Mouse (Mus musculus): ENCODE measurements around the gene Rnd2. TPM values are rescaled to one million over a fixed set of nuclear protein-coding genes. Genes with fewer than 3 reads are reported as not detected.

The Rnd2 gene
- polyA plus RNA-seq, 1 experiment from 2014 or later, result 90.6 TPM

DNA sequence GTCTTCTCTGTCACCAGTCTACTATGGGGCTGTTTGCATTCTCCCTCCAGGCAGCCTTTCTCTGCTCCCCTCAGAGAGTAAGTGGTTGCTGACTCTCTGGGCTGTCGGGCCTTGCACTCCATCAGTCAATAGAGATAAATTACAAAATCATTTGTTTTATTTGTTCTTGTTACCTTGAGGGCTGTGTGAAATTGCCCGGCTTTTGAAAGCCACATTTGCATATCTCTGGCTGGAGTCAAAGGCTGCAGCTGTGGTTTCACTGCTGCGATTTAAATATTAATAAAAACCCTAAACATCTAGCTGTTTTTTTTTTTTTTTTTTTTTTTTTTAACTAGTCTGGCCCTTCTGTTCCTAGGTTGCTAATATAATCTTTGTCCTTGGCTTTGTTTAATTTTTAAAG lies 19.0 kb downstream of the Rnd2 start:
- H3K36me3 ChIP-seq (ENCODE audit: control insufficient read depth, insufficient read depth, low read length), result no peaks in the 10 kb centered on the region
- no peaks in the 10 kb centered on the region for H3K9me3 ChIP-seq (ENCODE audit: control insufficient read depth, low read length)
- H3K27me3 ChIP-seq (replicated peaks; ENCODE audit: control insufficient read depth, insufficient read depth, low read length), result no peaks in the 10 kb centered on the region
- H3K9ac ChIP-seq (ENCODE audit: low read depth, low read length), result no peak overlapping the region
- H3K4me2 ChIP-seq (ENCODE audit: low read length), result no peak overlapping the region
- no peak overlapping the region for H3K4me3 ChIP-seq (ENCODE audit: low read length)
- WGBS, result 13% methylated on average over 3 of the region's 3 CpGs
- H3K4me1 ChIP-seq (ENCODE audit: control insufficient read depth, insufficient read depth, low read depth, low read length), result peaks cover 4% of the 10 kb centered on the region; the same call in 1 of the 2 replicates
- ATAC-seq, result no peak
- H3K27ac ChIP-seq (ENCODE audit: low read depth, low read length), result no peak overlapping the region

DNA sequence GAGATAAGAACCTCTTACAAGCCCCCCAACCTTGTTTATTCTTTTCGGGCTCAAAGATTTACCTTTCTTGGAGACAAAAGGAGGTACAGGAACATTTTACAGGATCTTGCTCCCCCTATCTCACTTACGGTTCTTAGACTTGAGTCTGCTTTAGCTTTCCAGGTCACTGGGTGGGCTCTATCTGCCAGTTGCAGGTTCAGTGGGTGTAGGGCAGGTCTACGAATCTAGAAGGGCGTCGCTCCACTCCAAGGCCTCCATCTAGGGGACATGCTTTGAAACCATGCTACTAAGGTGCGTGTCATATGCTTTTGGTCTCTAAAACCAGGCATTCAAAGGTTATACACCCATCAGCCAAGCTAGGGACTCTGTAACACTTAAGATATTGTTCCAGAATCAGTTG lies 19.4 kb downstream of the Rnd2 start:
- WGBS, result 68% methylated on average over 6 of the region's 6 CpGs
- no peak overlapping the region for H3K9ac ChIP-seq (ENCODE audit: low read depth, low read length)
- no peak for ATAC-seq
- H3K4me3 ChIP-seq (ENCODE audit: low read length), result no peak overlapping the region
- H3K4me2 ChIP-seq (ENCODE audit: low read length), result no peak overlapping the region
- H3K27me3 ChIP-seq (replicated peaks; ENCODE audit: control insufficient read depth, insufficient read depth, low read length), result no peaks in the 10 kb centered on the region
- peaks cover 3% of the 10 kb centered on the region; the same call in 1 of the 2 replicates for H3K4me1 ChIP-seq (ENCODE audit: control insufficient read depth, insufficient read depth, low read depth, low read length)
- no peak overlapping the region for H3K27ac ChIP-seq (ENCODE audit: low read depth, low read length)
- H3K36me3 ChIP-seq (ENCODE audit: control insufficient read depth, insufficient read depth, low read length), result no peaks in the 10 kb centered on the region
- no peaks in the 10 kb centered on the region for H3K9me3 ChIP-seq (ENCODE audit: control insufficient read depth, low read length)

DNA sequence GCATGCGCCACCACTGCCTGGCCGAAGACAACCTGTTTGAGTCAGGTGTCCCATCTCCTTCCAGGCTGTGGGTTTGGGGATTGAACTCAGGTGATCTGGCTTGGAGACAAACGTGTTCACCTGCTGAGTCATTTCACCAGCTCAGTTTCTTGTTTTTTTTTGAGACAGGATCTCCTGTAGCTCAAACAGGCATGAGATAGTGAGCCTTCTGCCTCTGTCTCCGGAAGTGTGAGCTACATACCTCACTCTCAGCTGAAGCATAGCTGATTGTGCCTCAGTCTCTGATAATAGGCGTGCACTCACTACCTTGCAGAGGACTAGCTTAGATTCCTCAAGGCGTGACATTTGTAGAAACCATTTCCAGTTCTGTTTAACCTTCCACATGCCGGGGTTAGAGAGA lies 20.0 kb downstream of the Rnd2 start:
- no peaks in the 10 kb centered on the region for H3K36me3 ChIP-seq (ENCODE audit: control insufficient read depth, insufficient read depth, low read length)
- H3K4me2 ChIP-seq (ENCODE audit: low read length), result no peak overlapping the region
- H3K4me1 ChIP-seq (ENCODE audit: control insufficient read depth, insufficient read depth, low read depth, low read length), result no peaks in the 10 kb centered on the region
- no peak overlapping the region for H3K27ac ChIP-seq (ENCODE audit: low read depth, low read length)
- H3K9me3 ChIP-seq (ENCODE audit: control insufficient read depth, low read length), result no peaks in the 10 kb centered on the region
- H3K9ac ChIP-seq (ENCODE audit: low read depth, low read length), result no peak overlapping the region
- WGBS, result 88% methylated on average over 7 of the region's 7 CpGs
- no peaks in the 10 kb centered on the region for H3K27me3 ChIP-seq (replicated peaks; ENCODE audit: control insufficient read depth, insufficient read depth, low read length)
- no peak for ATAC-seq
- no peak overlapping the region for H3K4me3 ChIP-seq (ENCODE audit: low read length)

DNA sequence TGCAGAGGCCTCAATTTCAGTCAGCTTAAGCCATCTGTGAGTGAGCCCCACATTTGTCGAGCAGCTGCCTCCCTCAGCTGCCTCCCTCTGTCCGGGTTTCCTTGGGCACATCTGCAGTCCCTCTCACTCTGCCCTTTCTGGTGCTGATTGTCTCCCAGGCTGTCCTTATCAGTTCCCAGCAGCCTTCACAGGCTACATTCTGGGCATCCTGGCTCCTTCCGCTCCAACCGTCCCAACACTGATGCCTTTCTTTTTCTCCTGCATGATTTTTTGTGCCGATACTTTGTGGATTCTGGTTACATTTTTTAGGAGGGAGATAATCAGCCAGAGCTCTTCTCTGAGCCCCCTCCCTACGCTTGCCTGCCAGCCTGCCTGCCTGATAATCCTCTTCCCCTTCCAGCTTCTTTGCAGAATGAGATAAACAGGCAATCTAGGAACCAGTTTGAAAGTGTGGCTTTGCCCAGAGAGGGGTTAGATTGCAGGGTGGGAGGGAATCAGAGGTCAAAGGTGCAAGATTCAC lies 20.8 kb downstream of the Rnd2 start:
- H3K27me3 ChIP-seq (replicated peaks; ENCODE audit: control insufficient read depth, insufficient read depth, low read length), result no peaks in the 10 kb centered on the region
- H3K4me1 ChIP-seq (ENCODE audit: control insufficient read depth, insufficient read depth, low read depth, low read length), result no peaks in the 10 kb centered on the region
- H3K9ac ChIP-seq (ENCODE audit: low read depth, low read length), result no peak overlapping the region
- no peak overlapping the region; the same call in 1 of the 2 replicates for H3K27ac ChIP-seq (ENCODE audit: low read depth, low read length)
- WGBS, result 45% methylated on average over 6 of the region's 6 CpGs
- no peaks in the 10 kb centered on the region for H3K9me3 ChIP-seq (ENCODE audit: control insufficient read depth, low read length)
- no peaks in the 10 kb centered on the region for H3K36me3 ChIP-seq (ENCODE audit: control insufficient read depth, insufficient read depth, low read length)
- H3K4me2 ChIP-seq (ENCODE audit: low read length), result no peak overlapping the region
- no peak for ATAC-seq
- H3K4me3 ChIP-seq (ENCODE audit: low read length), result no peak overlapping the region

DNA sequence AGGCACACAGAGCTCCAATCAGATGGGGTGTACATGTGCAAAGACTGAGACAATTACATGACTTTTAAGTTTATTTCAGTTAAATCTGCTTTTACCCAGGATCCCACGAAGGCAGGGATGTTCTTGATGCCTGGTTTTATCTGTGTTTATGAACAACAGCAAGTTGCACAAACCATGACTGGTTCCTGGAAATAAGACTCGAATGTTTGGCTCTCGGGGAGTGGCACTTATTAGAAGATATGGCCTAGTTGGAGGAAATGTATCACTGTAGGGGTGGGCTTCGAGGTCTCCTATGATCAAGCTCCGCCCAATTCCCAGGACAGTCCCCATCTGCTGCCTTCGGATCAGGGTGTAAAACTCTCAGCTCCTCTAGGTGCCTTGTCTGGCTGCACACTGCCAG lies 21.3 kb downstream of the Rnd2 start:
- WGBS, result 78% methylated on average over 6 of the region's 6 CpGs
- no peaks in the 10 kb centered on the region for H3K27me3 ChIP-seq (replicated peaks; ENCODE audit: control insufficient read depth, insufficient read depth, low read length)
- no peak overlapping the region for H3K9ac ChIP-seq (ENCODE audit: low read depth, low read length)
- no peaks in the 10 kb centered on the region for H3K36me3 ChIP-seq (ENCODE audit: control insufficient read depth, insufficient read depth, low read length)
- H3K4me3 ChIP-seq (ENCODE audit: low read length), result no peak overlapping the region
- H3K27ac ChIP-seq (ENCODE audit: low read depth, low read length), result no peak overlapping the region
- ATAC-seq, result no peak
- no peaks in the 10 kb centered on the region for H3K4me1 ChIP-seq (ENCODE audit: control insufficient read depth, insufficient read depth, low read depth, low read length)
- no peak overlapping the region for H3K4me2 ChIP-seq (ENCODE audit: low read length)
- no peaks in the 10 kb centered on the region for H3K9me3 ChIP-seq (ENCODE audit: control insufficient read depth, low read length)

DNA sequence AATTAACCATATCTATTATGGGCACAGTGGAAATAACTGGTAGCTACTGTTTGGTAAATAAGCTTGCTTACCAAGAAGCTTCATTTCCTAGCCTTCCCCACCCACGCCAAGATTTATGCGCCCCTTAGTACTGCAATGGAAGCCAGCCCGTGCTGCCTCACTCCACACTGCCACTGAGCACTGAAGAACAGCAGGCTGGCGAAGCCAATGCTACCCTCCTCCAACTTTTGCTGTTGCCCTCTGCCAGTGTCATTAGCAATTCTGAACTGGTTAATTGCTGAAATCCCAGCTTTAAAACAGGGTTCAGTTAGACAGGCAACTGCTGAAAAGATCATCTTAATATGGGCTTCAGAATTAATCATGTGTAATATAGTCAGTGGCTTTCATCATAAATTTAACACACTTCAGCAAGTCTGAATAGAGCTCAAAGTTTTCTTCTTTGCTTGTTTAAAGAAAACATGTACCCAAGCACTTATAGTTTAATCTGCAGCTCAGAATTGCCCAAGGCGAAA lies 41.5 kb downstream of the Rnd2 start:
- 80% methylated on average over 5 of the region's 5 CpGs for WGBS
- Histone ChIP-seq H3K27ac (ENCODE audit: low read depth, low read length) (no peak overlapping the region), H3K27me3 (replicated peaks; ENCODE audit: control insufficient read depth, insufficient read depth, low read length) (no peaks in the 10 kb centered on the region), H3K36me3 (ENCODE audit: control insufficient read depth, insufficient read depth, low read length) (no peaks in the 10 kb centered on the region), H3K4me1 (ENCODE audit: control insufficient read depth, insufficient read depth, low read depth, low read length) (no peaks in the 10 kb centered on the region), H3K9ac (ENCODE audit: low read depth, low read length) (no peak overlapping the region), H3K4me3 (ENCODE audit: low read length) (no peak overlapping the region), H3K9me3 (ENCODE audit: control insufficient read depth, low read length) (no peaks in the 10 kb centered on the region), H3K4me2 (ENCODE audit: low read length) (no peak overlapping the region)
- no peak for ATAC-seq

DNA sequence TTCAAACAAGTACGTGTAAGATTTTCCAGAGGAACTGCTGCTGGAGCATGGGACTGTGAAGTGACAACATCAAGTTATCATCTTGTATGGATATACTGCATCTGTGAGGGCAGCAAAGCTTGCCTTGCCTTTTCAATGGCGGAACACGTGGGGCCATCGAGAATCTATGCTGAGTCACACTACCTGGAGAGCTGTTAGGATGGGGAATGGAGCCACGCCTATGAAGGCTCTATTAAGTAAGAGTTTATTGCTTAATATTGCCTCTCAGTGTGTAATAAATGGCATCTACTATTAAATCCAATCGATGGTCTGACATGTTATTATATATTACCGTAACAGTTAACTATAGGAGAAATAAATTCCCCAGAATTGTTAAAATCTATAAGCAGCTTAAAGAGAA lies 42.3 kb downstream of the Rnd2 start:
- H3K4me3 ChIP-seq (ENCODE audit: low read length), result no peak overlapping the region
- 90% methylated on average over 7 of the region's 7 CpGs for WGBS
- H3K4me1 ChIP-seq (ENCODE audit: control insufficient read depth, insufficient read depth, low read depth, low read length), result no peaks in the 10 kb centered on the region
- H3K27me3 ChIP-seq (replicated peaks; ENCODE audit: control insufficient read depth, insufficient read depth, low read length), result no peaks in the 10 kb centered on the region
- no peak overlapping the region for H3K27ac ChIP-seq (ENCODE audit: low read depth, low read length)
- H3K36me3 ChIP-seq (ENCODE audit: control insufficient read depth, insufficient read depth, low read length), result no peaks in the 10 kb centered on the region
- H3K9me3 ChIP-seq (ENCODE audit: control insufficient read depth, low read length), result no peaks in the 10 kb centered on the region
- H3K4me2 ChIP-seq (ENCODE audit: low read length), result no peak overlapping the region
- no peak for ATAC-seq
- no peak overlapping the region for H3K9ac ChIP-seq (ENCODE audit: low read depth, low read length)

DNA sequence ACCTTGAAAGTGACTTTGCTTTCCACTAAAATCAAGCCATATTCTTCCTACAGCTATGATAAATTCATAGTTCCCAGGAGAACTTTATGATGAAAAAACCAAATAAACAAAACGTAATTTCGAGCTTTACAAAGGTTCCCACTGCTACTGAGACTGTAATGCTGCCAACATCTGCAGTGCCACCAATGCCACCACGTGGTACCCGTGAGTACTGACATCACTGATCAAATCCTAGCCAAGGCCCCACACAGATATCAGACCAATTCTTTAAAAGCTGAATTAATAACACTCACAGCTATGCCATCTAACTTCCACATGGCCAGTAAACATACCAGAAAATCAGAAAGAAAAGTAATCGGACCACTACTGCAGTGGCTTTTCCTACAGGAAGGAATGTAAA lies 54.1 kb downstream of the Rnd2 start:
- Histone ChIP-seq H3K27me3 (replicated peaks; ENCODE audit: control insufficient read depth, insufficient read depth, low read length) (no peaks in the 10 kb centered on the region), H3K4me3 (ENCODE audit: low read length) (no peak overlapping the region), H3K9ac (ENCODE audit: low read depth, low read length) (no peak overlapping the region), H3K9me3 (ENCODE audit: control insufficient read depth, low read length) (no peaks in the 10 kb centered on the region), H3K27ac (ENCODE audit: low read depth, low read length) (no peak overlapping the region), H3K36me3 (ENCODE audit: control insufficient read depth, insufficient read depth, low read length) (no peaks in the 10 kb centered on the region), H3K4me1 (ENCODE audit: control insufficient read depth, insufficient read depth, low read depth, low read length) (no peaks in the 10 kb centered on the region), H3K4me2 (ENCODE audit: low read length) (no peak overlapping the region)
- WGBS, result 76% methylated on average over 5 of the region's 5 CpGs
- ATAC-seq, result no peak

DNA sequence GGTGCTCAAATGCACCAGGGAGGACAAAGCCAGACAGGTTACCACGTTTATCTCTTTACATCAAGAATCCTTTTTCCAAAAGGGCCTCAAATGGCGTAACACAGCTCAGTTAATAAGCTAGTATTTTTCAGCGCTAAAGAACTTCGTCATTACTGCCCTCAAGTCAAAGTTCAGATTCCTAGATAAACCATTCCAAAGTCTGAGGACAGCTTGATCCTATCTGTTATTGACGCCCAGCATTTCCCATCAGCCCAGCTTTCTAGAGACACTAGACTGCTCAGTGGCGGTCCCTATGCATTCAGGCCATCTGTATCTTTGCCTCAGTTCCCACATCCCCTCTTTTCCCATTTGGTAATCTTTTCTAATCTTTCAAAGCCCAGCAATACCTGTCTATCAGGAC lies 54.6 kb downstream of the Rnd2 start:
- no peak overlapping the region for H3K27ac ChIP-seq (ENCODE audit: low read depth, low read length)
- no peaks in the 10 kb centered on the region for H3K27me3 ChIP-seq (replicated peaks; ENCODE audit: control insufficient read depth, insufficient read depth, low read length)
- H3K4me1 ChIP-seq (ENCODE audit: control insufficient read depth, insufficient read depth, low read depth, low read length), result no peaks in the 10 kb centered on the region
- WGBS, result 94% methylated on average over 6 of the region's 6 CpGs
- H3K4me3 ChIP-seq (ENCODE audit: low read length), result no peak overlapping the region
- H3K36me3 ChIP-seq (ENCODE audit: control insufficient read depth, insufficient read depth, low read length), result no peaks in the 10 kb centered on the region
- no peak for ATAC-seq
- no peak overlapping the region for H3K4me2 ChIP-seq (ENCODE audit: low read length)
- no peak overlapping the region for H3K9ac ChIP-seq (ENCODE audit: low read depth, low read length)
- no peaks in the 10 kb centered on the region for H3K9me3 ChIP-seq (ENCODE audit: control insufficient read depth, low read length)

Data from hindbrain, embryonic 16.5 days (tissue).